Mouse (Mus musculus): ENCODE results near the gene Ncoa6. TPM values are rescaled to one million over a fixed set of nuclear protein-coding genes. Genes with fewer than 3 reads are reported as not detected.

Ncoa6 gene
- polyA plus RNA-seq, 1 experiment from 2014 or later: 31.0 TPM

- no peak for DNase-seq (ENCODE audit: low spot score)
- H3K27me3 ChIP-seq (ENCODE audit: control insufficient read depth, insufficient read depth, low read length): no peaks in the 10 kb centered on the region
- 51% methylated on average over 4 of the region's 4 CpGs for WGBS
- no peak for ATAC-seq (ENCODE audit: insufficient number of reproducible peaks, low FRiP score, low TSS enrichment, low read depth)
- no peak overlapping the region for H3K27ac ChIP-seq (replicated peaks; ENCODE audit: low read depth, low read length)
- no peak overlapping the region for H3K4me2 ChIP-seq (ENCODE audit: low read depth, severe bottlenecking)
- H3K9me3 ChIP-seq (ENCODE audit: control insufficient read depth, low read length): no peaks in the 10 kb centered on the region
- H3K4me1 ChIP-seq (ENCODE audit: control insufficient read depth, insufficient read depth, low read length): no peaks in the 10 kb centered on the region
- H3K4me3 ChIP-seq (ENCODE audit: low read depth, low read length): no peak overlapping the region
- no peak overlapping the region for H3K9ac ChIP-seq (ENCODE audit: low read length)
- H3K36me3 ChIP-seq (ENCODE audit: control insufficient read depth, insufficient read depth, low read length): no peaks in the 10 kb centered on the region
Measured at GRCm38 (mm10) chr2:155372451-155372850, 101.2 kb downstream of the Ncoa6 start.

DNA sequence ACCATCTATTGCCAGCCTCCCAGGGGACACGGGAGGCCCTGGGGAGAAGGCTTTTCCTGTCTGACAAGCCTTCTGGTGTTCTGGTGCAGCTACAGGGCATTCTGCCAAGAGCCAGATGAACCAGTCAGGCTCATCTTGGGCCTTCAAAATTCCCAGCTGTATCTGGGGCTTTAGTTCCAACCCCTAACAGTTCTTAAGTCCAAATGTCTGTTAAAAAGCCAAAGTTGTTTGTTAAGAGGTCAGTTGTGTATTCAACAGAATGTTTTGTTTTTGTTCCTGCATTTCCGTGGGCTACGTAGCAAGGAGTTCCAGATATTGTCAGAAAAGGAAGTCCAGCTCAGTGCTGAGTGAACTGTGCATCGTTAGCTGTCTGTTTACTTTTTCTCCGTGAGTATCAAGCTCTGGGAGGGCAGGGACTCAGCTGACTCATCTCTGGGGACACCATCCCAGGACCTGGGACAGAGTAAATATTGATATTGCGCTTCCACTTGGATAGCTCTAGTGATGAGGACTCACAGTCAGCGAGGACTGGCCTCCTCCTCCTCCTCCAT lies 104.3 kb downstream of the Ncoa6 start:
- Histone ChIP-seq H3K4me3 (ENCODE audit: low read depth, low read length) (no peak overlapping the region), H3K9ac (ENCODE audit: low read length) (no peak overlapping the region), H3K9me3 (ENCODE audit: control insufficient read depth, low read length) (no peaks in the 10 kb centered on the region), H3K27ac (replicated peaks; ENCODE audit: low read depth, low read length) (no peak overlapping the region), H3K4me2 (ENCODE audit: low read depth, severe bottlenecking) (no peak overlapping the region), H3K4me1 (ENCODE audit: control insufficient read depth, insufficient read depth, low read length) (no peaks in the 10 kb centered on the region), H3K36me3 (ENCODE audit: control insufficient read depth, insufficient read depth, low read length) (no peaks in the 10 kb centered on the region), H3K27me3 (ENCODE audit: control insufficient read depth, insufficient read depth, low read length) (no peaks in the 10 kb centered on the region)
- WGBS: 70% methylated on average over 7 of the region's 7 CpGs
- DNase-seq (ENCODE audit: low spot score): no peak
- no peak for ATAC-seq (ENCODE audit: insufficient number of reproducible peaks, low FRiP score, low TSS enrichment, low read depth)

DNA sequence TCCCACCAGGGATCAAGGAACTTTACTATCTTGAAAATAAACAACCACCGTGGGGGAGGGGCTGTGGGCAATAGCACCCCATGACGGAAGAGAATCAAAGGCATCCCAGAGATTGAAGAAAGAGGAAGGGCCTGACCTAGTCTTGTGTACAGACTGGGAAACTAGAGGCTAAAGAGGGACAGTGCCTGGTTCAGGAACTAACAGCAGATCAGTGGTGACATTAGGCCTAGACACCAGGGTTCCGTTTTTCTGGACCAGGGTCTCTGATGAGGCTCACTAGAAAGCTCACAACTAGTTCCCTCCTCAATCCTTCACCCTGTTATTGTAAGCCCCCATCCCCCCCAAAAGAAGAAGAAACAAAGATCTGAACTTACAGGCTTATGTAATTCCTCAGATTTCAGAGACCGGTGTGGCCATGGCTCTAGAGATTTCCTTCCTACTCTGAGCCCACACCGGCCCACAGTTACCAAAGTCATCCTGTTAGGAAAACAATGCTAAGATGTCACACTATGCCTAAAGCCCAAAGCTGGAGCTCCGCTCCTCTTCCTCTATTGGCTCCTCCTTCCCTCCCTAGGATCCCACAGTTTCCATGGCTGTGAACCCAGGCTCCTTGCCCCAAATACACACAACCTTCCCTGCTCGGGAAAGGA lies 105.9 kb downstream of the Ncoa6 start:
- WGBS: 83% methylated on average over 7 of the region's 7 CpGs
- Histone ChIP-seq H3K4me2 (ENCODE audit: low read depth, severe bottlenecking) (no peak overlapping the region), H3K4me1 (ENCODE audit: control insufficient read depth, insufficient read depth, low read length) (no peaks in the 10 kb centered on the region), H3K4me3 (ENCODE audit: low read depth, low read length) (no peak overlapping the region), H3K27ac (replicated peaks; ENCODE audit: low read depth, low read length) (no peak overlapping the region), H3K9ac (ENCODE audit: low read length) (no peak overlapping the region), H3K27me3 (ENCODE audit: control insufficient read depth, insufficient read depth, low read length) (no peaks in the 10 kb centered on the region), H3K36me3 (ENCODE audit: control insufficient read depth, insufficient read depth, low read length) (no peaks in the 10 kb centered on the region), H3K9me3 (ENCODE audit: control insufficient read depth, low read length) (no peaks in the 10 kb centered on the region)
- ATAC-seq (ENCODE audit: insufficient number of reproducible peaks, low FRiP score, low TSS enrichment, low read depth): no peak
- no peak for DNase-seq (ENCODE audit: low spot score)

- Histone ChIP-seq H3K9me3 (ENCODE audit: control insufficient read depth, low read length) (no peaks in the 10 kb centered on the region), H3K4me2 (ENCODE audit: low read depth, severe bottlenecking) (peak overlapping the region; percentile 57), H3K9ac (ENCODE audit: low read length) (peak overlapping the region; percentile 37), H3K27me3 (ENCODE audit: control insufficient read depth, insufficient read depth, low read length) (no peaks in the 10 kb centered on the region), H3K27ac (replicated peaks; ENCODE audit: low read depth, low read length) (no peak overlapping the region), H3K36me3 (ENCODE audit: control insufficient read depth, insufficient read depth, low read length) (no peaks in the 10 kb centered on the region), H3K4me1 (ENCODE audit: control insufficient read depth, insufficient read depth, low read length) (no peaks in the 10 kb centered on the region), H3K4me3 (ENCODE audit: low read depth, low read length) (peak overlapping the region; percentile 88)
- ATAC-seq (ENCODE audit: insufficient number of reproducible peaks, low FRiP score, low TSS enrichment, low read depth): peak; percentile 26; the same call in 1 of the 2 replicates
- WGBS: 36% methylated on average over 14 of the region's 14 CpGs
- peak; percentile 22 for DNase-seq (ENCODE audit: low spot score)
Measured at GRCm38 (mm10) chr2:155357686-155358399, 115.9 kb downstream of the Ncoa6 start.

DNA sequence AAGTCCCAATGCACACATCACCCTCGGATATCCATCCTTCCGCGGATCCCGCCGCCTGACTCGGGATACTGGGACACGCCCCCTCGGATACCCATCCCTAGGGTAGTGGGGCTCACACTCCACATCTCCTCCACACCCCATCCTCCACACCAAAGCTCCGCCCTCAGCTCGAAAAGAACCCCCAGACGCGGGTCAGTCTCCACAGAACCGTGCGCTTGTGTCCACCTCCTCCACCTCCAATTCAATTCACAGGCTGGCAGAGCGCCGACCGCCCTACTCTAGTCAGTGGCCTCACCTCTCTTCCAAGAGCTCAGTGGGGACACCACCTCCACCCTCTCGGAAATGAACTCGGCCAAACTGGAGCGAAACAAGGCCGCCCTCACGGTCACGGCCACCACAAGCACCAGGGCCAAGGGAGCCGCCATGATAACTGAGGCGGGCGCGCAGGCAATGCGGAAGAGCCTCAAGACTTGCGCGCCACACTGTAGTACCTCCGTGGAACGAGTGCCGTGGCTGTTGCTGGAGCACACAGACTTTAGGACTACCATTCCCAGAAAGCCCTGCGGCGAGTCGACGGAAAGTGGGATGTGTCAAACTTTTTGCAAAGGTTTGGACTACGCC lies 116.6 kb downstream of the Ncoa6 start, which contains the start of gene Pigu:
Pigu (minus strand) TSS at position 460 of the 621 bp plus-strand sequence.
- Histone ChIP-seq H3K4me1 (ENCODE audit: control insufficient read depth, insufficient read depth, low read length) (no peaks in the 10 kb centered on the region), H3K9ac (ENCODE audit: low read length) (peak within 1 kb of the TSS; percentile 80), H3K36me3 (ENCODE audit: control insufficient read depth, insufficient read depth, low read length) (no peaks in the 10 kb centered on the region), H3K9me3 (ENCODE audit: control insufficient read depth, low read length) (no peaks in the 10 kb centered on the region), H3K27me3 (ENCODE audit: control insufficient read depth, insufficient read depth, low read length) (no peaks in the 10 kb centered on the region), H3K4me3 (ENCODE audit: low read depth, low read length) (peak within 1 kb of the TSS; percentile 88), H3K27ac (replicated peaks; ENCODE audit: low read depth, low read length) (no peak within 1 kb of the TSS; the same call in 1 of the 2 replicates), H3K4me2 (ENCODE audit: low read depth, severe bottlenecking) (peak within 1 kb of the TSS; percentile 60)
- ATAC-seq (ENCODE audit: insufficient number of reproducible peaks, low FRiP score, low TSS enrichment, low read depth): peak; percentile 97
- WGBS: under 1% methylated on average over 38 of the region's 38 CpGs
- DNase-seq (ENCODE audit: low spot score): peak; percentile 95

DNA sequence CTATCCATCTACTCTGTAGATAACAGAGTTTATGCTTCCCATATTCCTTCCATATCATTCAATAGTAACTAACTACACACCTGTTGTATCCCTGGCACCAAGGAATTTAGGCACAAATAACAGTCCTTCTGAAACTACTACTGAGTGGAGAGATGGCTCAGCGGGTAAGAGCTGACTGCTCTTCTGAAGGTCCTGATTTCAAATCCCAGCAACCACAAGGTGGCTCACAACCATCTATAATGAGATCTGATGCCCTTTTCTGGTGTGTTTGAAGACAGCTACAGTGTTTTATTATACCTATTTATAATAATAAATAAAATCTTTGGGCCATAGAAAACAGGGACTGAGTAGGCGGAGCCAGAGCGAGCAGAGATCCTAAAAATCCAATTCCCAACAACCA lies 119.3 kb downstream of the Ncoa6 start:
- Histone ChIP-seq H3K27ac (replicated peaks; ENCODE audit: low read depth, low read length) (no peak overlapping the region), H3K9ac (ENCODE audit: low read length) (no peak overlapping the region), H3K27me3 (ENCODE audit: control insufficient read depth, insufficient read depth, low read length) (no peaks in the 10 kb centered on the region), H3K9me3 (ENCODE audit: control insufficient read depth, low read length) (no peaks in the 10 kb centered on the region), H3K4me2 (ENCODE audit: low read depth, severe bottlenecking) (no peak overlapping the region), H3K4me1 (ENCODE audit: control insufficient read depth, insufficient read depth, low read length) (no peaks in the 10 kb centered on the region), H3K4me3 (ENCODE audit: low read depth, low read length) (no peak overlapping the region), H3K36me3 (ENCODE audit: control insufficient read depth, insufficient read depth, low read length) (no peaks in the 10 kb centered on the region)
- no peak for DNase-seq (ENCODE audit: low spot score)
- ATAC-seq (ENCODE audit: insufficient number of reproducible peaks, low FRiP score, low TSS enrichment, low read depth): no peak
- 95% methylated on average over 3 of the region's 3 CpGs for WGBS

- no peaks in the 10 kb centered on the region for H3K27me3 ChIP-seq (ENCODE audit: control insufficient read depth, insufficient read depth, low read length)
- no peak overlapping the region for H3K27ac ChIP-seq (replicated peaks; ENCODE audit: low read depth, low read length)
- no peaks in the 10 kb centered on the region for H3K36me3 ChIP-seq (ENCODE audit: control insufficient read depth, insufficient read depth, low read length)
- no peaks in the 10 kb centered on the region for H3K4me1 ChIP-seq (ENCODE audit: control insufficient read depth, insufficient read depth, low read length)
- no peak overlapping the region for H3K9ac ChIP-seq (ENCODE audit: low read length)
- WGBS: 94% methylated on average over 1 of the region's 1 CpGs
- ATAC-seq (ENCODE audit: insufficient number of reproducible peaks, low FRiP score, low TSS enrichment, low read depth) (no peak), DNase-seq (ENCODE audit: low spot score) (no peak)
- no peak overlapping the region for H3K4me2 ChIP-seq (ENCODE audit: low read depth, severe bottlenecking)
- no peak overlapping the region for H3K4me3 ChIP-seq (ENCODE audit: low read depth, low read length)
- H3K9me3 ChIP-seq (ENCODE audit: control insufficient read depth, low read length): no peaks in the 10 kb centered on the region
Measured at GRCm38 (mm10) chr2:155346670-155347069, 127.0 kb downstream of the Ncoa6 start.
